In genomic region chr8:61756971-61757965, GRCm38 (mm10) we compare ENCODE assay signal across 8 mouse cellular contexts.
DNase-seq lines count a peak whose midpoint lies in the region; ATAC-seq and TF ChIP-seq lines count a peak whose summit lies in the region.

No protein-coding gene starts in this region.

- ATAC-seq in heart, embryonic 12.5 days (ENCODE audit: insufficient number of reproducible peaks, low FRiP score) = peak; percentile 20; the same call in 1 of the 2 replicates
- no peak for ATAC-seq in hindbrain, embryonic 11.5 days (ENCODE audit: low FRiP score)
- no peak for ATAC-seq in midbrain, postnatal 0 days (ENCODE audit: low FRiP score)
- no peak for ATAC-seq in cerebellum, adult (ENCODE audit: insufficient number of reproducible peaks, low FRiP score, low TSS enrichment)

- DNase-seq in heart, postnatal 25 days (ENCODE audit: low spot score) = no peak
- peak; percentile 25 for DNase-seq in brain, adult 2 months (ENCODE audit: low read depth, low spot score)
- DNase-seq in hindbrain, embryonic 11.5 days (ENCODE audit: low spot score) = peak; percentile 30
- peak; percentile 50 for DNase-seq in midbrain, postnatal 0 days (ENCODE audit: low spot score)
- no peak for DNase-seq in cerebellum, postnatal 4 days (ENCODE audit: low spot score in 2 of 2)
- no peak for DNase-seq in urinary bladder, postnatal 10 days (ENCODE audit: low spot score)

- intact Hi-C loops in heart, postnatal 25 days (cut with DNase I) = loop anchor here (5.0 kb wide), 1 partner anchor 55 kb away; no protein-coding TSS in a partner anchor

- no peaks in the 10 kb centered on the region for H3K9me3 ChIP-seq in heart, embryonic 12.5 days (replicated peaks)
- no peaks in the 10 kb centered on the region for H3K9me3 ChIP-seq in hindbrain, embryonic 11.5 days (ENCODE audit: control insufficient read depth, low read length)
- no peaks in the 10 kb centered on the region for H3K9me3 ChIP-seq in midbrain, postnatal 0 days (ENCODE audit: low read length)

- peak overlapping the region; percentile 58 for H3K4me2 ChIP-seq in heart, embryonic 12.5 days
- no peak overlapping the region; the same call in 1 of the 2 replicates for H3K4me2 ChIP-seq in hindbrain, embryonic 11.5 days (replicated peaks; ENCODE audit: low read depth, low read length)
- H3K4me2 ChIP-seq in midbrain, postnatal 0 days (ENCODE audit: low read depth, low read length, poor library complexity, severe bottlenecking) = peak overlapping the region; percentile 8

- peak overlapping the region; percentile 3; the same call in 1 of the 2 replicates for H3K9ac ChIP-seq in heart, embryonic 12.5 days
- H3K9ac ChIP-seq in hindbrain, embryonic 11.5 days (ENCODE audit: low read depth, low read length) = no peak overlapping the region
- H3K9ac ChIP-seq in midbrain, postnatal 0 days (replicated peaks; ENCODE audit: low read length, poor library complexity, severe bottlenecking) = no peak overlapping the region

- H3K27me3 ChIP-seq in heart, embryonic 12.5 days (replicated peaks) = no peaks in the 10 kb centered on the region
- no peaks in the 10 kb centered on the region for H3K27me3 ChIP-seq in hindbrain, embryonic 11.5 days (ENCODE audit: control insufficient read depth, insufficient read depth, low read length)
- no peaks in the 10 kb centered on the region for H3K27me3 ChIP-seq in midbrain, postnatal 0 days (ENCODE audit: insufficient read depth, low read length)

- peak; percentile 59 for TF ChIP-seq CTCF in midbrain, postnatal 0 days (IDR thresholded peaks at IDR 0.05)

- H3K4me1 ChIP-seq in heart, embryonic 12.5 days (replicated peaks) = peaks cover 68% of the 10 kb centered on the region
- H3K4me1 ChIP-seq in hindbrain, embryonic 11.5 days (replicated peaks; ENCODE audit: control insufficient read depth, insufficient read depth, low read length) = peaks cover 3% of the 10 kb centered on the region; the same call in 1 of the 2 replicates
- H3K4me1 ChIP-seq in midbrain, postnatal 0 days (ENCODE audit: insufficient read depth, low read length) = peaks cover 4% of the 10 kb centered on the region; the same call in 1 of the 2 replicates

- H3K4me3 ChIP-seq in heart, embryonic 12.5 days = peak overlapping the region; percentile 17
- H3K4me3 ChIP-seq in hindbrain, embryonic 11.5 days (ENCODE audit: low read depth, low read length) = no peak overlapping the region
- no peak overlapping the region for H3K4me3 ChIP-seq in midbrain, postnatal 0 days (ENCODE audit: low read depth, low read length)

- 37% methylated on average over 18 of the region's 18 CpGs for WGBS in heart, embryonic 12.5 days
- 46% methylated on average over 18 of the region's 18 CpGs for WGBS in hindbrain, embryonic 11.5 days
- 37% methylated on average over 18 of the region's 18 CpGs for WGBS in midbrain, postnatal 0 days

- peaks cover 12% of the 10 kb centered on the region for H3K36me3 ChIP-seq in heart, embryonic 12.5 days
- H3K36me3 ChIP-seq in hindbrain, embryonic 11.5 days (ENCODE audit: control insufficient read depth, insufficient read depth, low read length) = no peaks in the 10 kb centered on the region
- no peaks in the 10 kb centered on the region for H3K36me3 ChIP-seq in midbrain, postnatal 0 days (ENCODE audit: insufficient read depth, low read length)

- H3K27ac ChIP-seq in heart, embryonic 12.5 days (ENCODE audit: poor library complexity, severe bottlenecking) = peak overlapping the region; percentile 65
- no peak overlapping the region for H3K27ac ChIP-seq in hindbrain, embryonic 11.5 days (ENCODE audit: low read depth, low read length)
- no peak overlapping the region for H3K27ac ChIP-seq in midbrain, postnatal 0 days (ENCODE audit: low read depth, low read length)

Comparison
In these comparisons a context has a peak if more than half of its experiments do, and no peak if none do; other contexts are left out.
1. DNase-seq: peak in brain, adult 2 months (single experiment), hindbrain, embryonic 11.5 days (single experiment) and midbrain, postnatal 0 days (single experiment); none in heart, postnatal 25 days (single experiment), cerebellum, postnatal 4 days (0 of 2) and urinary bladder, postnatal 10 days (single experiment).